Mouse (Mus musculus) thymus, postnatal 14 days (tissue): ENCODE data around the gene Gclc.
A peak's percentile ranks its signal among the peaks of the same experiment; 100 is the strongest.
"Not testable (repeated sequence)": the region's sequence is repeated elsewhere in the genome, so short reads cannot be mapped to it uniquely, and the experiment has no call there.

Experiments used
- DNase-seq: peaks from one replicate; pipeline ENCODE4 v3.0.0; 2021

Gene Gclc

DNA sequence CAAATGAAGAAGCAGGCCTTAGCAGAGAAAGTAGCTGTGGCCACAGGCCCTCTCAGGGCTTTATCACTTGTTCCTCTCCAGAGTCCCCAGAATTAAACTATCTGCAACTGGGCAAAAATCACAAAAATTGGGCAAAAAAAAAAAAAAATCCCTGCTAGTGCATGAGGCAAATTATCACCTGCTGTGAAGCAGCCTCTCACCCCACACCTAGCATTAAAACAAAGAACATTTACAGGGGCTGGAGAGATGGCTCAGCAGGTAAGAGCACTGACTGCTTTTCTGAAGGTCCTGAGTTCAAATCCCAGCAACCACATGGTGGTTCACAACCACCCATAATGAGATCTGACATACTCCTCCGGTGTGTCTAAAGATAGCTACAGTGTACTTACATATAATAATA is 6.0 kb upstream of the Gclc start:
- DNase-seq, result not testable (repeated sequence)

GRCm38 (mm10) chr9:77750133-77751060 is 3.9 kb upstream of the Gclc start:
- DNase-seq, result peak; percentile 91

- DNase-seq, result no peak
These were observed 3.2 kb upstream of the Gclc start for GRCm38 (mm10) chr9:77751091-77751521.

DNA sequence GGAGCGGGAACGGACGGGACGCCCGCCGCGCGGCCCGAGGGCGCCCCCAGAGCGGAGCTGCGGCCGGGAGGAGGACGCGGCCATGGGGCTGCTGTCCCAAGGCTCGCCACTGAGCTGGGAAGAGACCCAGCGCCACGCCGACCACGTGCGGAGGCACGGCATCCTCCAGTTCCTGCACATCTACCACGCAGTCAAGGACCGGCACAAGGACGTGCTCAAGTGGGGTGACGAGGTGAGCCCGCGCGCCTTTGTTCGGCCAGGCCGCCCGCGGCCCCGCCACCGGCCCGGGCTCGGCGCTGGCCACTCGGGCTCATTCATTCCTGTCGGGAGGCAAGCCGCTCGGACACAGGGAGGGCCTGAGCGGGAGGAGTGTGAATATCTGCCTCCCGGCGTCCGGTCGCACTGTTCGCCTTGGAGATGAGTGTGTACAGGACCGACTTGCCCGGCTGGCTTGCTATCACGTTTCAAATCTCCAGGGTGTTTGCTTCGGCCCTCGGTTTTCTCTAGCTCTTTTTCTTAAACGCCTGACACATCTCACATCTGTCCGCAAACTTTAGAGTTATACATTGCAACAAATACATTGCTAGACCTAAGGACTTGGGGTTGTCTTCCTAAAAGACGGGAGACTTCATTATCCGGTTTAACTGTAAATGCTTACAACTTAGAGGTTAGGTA is 530 bp downstream of the Gclc start:
- DNase-seq, result peak; percentile 62

GRCm38 (mm10) chr9:77755403-77755784 is 1.1 kb downstream of the Gclc start:
- no peak for DNase-seq

GRCm38 (mm10) chr9:77756076-77756475 is 1.7 kb downstream of the Gclc start:
- DNase-seq, result no peak

- DNase-seq, result no peak
These were observed 3.0 kb downstream of the Gclc start for GRCm38 (mm10) chr9:77757331-77757730.

GRCm38 (mm10) chr9:77758481-77758880 is 4.1 kb downstream of the Gclc start:
- DNase-seq, result no peak

DNA sequence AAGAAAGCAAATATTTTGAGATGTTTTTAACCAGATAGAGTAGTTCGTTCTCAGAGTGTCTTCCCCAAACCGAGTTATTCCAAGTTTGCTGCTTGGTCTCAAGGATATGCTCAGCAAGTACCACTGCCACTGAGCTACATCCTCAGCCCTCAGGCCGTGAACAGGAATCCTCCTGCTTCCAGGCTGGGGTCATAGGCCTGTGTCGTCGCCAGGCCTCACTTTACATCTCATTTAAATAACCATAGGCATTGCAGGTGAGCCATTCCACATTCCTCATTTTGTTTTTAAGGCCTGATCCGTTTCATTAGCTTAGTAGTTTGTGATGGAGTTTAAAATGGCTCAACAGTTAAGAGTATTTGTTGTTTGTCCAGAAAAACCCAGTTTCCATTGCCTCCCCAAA is 4.8 kb downstream of the Gclc start:
- no peak for DNase-seq

GRCm38 (mm10) chr9:77759756-77760155 is 5.4 kb downstream of the Gclc start:
- no peak for DNase-seq

GRCm38 (mm10) chr9:77766218-77766617 is 11.9 kb downstream of the Gclc start:
- no peak for DNase-seq

- no peak for DNase-seq
These were observed 12.4 kb downstream of the Gclc start for GRCm38 (mm10) chr9:77766767-77767166.

GRCm38 (mm10) chr9:77770909-77771308 is 16.6 kb downstream of the Gclc start:
- DNase-seq, result no peak

DNA sequence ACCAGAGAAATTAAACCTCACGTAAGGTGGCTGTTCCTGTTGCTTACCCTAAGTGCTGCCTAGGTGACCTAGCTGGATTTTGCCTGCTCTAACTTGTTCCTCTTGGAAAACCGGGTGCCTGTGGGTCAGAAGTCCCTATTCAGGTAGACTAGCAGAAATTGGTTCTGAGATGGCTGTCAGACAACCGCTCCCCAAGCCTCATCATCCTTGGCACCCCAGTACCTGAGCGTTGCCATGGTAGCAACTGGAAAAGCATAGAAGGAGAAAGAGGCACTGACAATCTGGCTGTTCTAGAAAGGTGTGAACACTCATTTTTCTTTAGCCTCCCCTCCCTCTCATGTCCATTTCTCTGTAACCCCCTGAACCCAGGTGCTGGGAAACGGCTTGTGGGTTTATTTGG is 17.0 kb downstream of the Gclc start:
- DNase-seq, result no peak

- DNase-seq, result no peak
These were observed 17.5 kb downstream of the Gclc start for GRCm38 (mm10) chr9:77771765-77772383.

- no peak for DNase-seq
These were observed 22.6 kb downstream of the Gclc start for GRCm38 (mm10) chr9:77776720-77777515.

GRCm38 (mm10) chr9:77777622-77778021 is 23.3 kb downstream of the Gclc start:
- DNase-seq, result no peak

DNA sequence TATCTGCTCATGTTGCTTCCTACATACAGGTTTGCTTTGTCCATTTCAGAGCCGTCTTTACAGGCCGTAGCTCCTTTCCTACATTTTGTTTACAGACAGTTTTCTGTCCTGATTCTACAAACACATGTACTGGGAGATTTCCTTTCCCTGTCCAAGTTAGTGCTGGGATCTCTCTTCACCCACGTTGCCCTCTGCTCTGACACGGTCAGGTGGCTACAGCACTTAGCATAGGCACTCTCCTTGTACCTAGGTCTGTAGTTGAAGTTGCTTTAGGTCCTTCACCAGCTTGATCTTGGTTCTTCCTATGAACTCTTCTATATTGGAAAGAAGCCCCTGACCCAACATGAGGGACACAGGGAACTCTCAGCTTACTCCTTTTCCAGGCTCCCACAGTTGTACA is 25.4 kb downstream of the Gclc start:
- no peak for DNase-seq

DNA sequence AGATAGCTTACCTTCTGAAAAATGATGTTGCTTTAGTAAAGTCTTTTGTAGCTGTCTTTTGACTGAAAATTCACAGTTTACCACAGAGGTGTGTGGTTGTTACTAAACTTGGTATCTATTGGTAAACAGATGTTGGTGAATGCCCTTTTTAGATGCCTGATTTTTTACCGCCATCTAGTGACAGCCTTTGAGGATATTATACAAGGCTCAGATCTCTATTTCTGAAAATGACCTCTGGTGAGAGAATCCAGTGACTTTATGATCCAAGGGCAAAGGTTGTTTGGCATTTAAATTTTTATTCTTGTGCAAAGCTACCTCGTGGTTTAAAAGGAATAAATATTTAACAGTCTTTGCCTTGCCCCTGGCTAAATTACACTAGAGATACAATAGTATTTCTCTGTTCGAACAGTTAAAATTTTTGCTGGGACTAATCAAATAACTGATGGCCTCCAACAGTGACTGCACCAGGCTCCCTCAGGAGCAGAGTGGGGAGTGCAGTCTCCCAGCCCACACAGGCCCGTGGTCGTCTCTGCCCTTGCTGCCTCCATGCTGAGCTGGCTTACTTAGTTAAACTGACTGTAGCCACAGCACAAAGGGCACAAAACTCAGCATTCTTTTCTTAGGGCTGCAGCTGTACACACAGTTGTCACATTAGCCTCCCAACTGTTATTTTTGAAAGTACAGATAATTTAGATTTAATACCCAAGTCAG is 27.3 kb downstream of the Gclc start:
- no peak for DNase-seq

DNA sequence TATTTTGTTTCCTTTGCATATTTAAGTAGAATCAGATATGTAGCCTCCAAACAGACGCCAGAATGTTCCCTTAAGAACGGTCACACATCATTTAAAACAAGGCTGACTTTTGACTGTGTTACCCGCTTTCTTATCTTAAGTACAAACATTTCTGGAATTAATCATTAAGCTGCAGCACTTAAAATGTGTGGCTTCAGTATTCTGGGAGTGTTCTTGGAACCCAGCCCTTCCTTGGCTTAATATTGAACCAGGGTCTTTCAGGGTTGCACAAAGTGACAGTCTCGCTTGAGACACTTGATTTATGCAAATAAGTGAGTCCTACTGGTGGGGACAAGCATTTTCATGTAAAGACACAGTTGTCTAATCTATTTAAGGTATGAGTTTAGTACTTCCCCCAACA is 27.9 kb downstream of the Gclc start:
- DNase-seq, result no peak

GRCm38 (mm10) chr9:77783006-77783405 is 28.7 kb downstream of the Gclc start:
- no peak for DNase-seq

GRCm38 (mm10) chr9:77785466-77785865 is 31.1 kb downstream of the Gclc start:
- DNase-seq, result no peak
